Mouse (Mus musculus): Measurements from ENCODE around the gene Srrm2.

Gene Srrm2

DNA sequence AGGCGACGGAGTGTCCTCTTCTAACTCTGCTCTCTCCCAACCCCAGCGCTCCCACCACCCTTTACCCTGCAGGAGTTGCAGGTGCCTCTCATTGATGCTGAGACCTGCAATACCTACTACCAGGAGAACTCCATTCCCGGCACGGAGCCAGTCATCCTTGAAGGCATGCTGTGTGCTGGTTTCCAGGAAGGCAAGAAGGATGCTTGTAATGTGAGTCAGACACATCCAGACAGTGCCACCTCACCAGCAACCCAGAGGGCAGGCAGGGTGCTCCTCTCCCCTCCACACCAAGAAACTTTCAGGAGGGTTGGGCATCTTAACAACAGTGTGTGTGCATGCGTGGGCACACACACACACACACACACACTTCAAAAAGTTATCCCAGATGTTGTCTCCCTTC, 66.9 kb downstream of the Srrm2 start:
- DNase-seq (ENCODE audit: low spot score): no peak

- no peak for DNase-seq (ENCODE audit: low spot score)
These were observed 67.6 kb downstream of the Srrm2 start for GRCm38 (mm10) chr17:23857913-23858312.

DNA sequence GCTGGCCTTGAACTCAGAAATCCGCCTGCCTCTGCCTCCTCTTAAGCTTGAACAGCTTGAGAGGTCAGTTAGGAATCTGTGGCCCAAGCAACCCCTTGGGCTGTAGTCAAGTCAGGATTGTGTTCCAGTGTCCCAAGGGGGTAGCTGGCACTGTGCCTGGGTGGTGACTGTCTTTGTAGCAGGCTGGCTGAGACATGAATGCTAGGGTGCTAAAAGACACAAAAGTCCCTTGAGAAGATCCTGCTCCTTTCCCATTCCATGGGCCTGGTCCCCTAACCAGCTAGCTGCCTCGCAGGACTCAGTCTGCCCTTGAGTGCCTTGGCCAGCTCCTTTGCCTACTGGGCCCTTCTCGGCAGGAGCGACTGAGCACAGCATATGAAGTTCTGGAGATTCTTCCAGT, 72.6 kb downstream of the Srrm2 start:
- DNase-seq (ENCODE audit: low spot score): no peak

DNA sequence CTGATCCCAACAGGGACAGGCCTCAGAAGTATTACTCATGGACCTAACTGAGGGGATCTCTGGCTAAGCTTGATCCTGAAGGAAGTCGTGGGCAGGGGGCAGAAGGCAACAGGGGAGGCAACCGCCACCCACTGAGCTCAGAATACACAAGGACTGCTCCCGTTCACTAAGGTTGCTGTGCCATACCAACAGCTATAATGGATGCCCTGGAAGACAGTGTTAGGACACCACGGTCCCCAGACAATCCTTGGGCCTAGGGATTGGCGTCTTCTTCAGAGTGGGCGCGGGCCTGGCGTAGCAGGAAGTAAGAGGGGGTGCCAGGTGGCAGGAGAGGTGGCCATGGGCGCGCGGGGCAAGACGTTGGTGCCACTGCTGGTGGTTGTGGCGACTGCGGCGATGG, 77.4 kb downstream of the Srrm2 start, which contains the start of gene Prss21:
Prss21 (plus strand) TSS at position 301 of the 400 bp plus-strand sequence.
- DNase-seq (ENCODE audit: low spot score): no peak

DNA sequence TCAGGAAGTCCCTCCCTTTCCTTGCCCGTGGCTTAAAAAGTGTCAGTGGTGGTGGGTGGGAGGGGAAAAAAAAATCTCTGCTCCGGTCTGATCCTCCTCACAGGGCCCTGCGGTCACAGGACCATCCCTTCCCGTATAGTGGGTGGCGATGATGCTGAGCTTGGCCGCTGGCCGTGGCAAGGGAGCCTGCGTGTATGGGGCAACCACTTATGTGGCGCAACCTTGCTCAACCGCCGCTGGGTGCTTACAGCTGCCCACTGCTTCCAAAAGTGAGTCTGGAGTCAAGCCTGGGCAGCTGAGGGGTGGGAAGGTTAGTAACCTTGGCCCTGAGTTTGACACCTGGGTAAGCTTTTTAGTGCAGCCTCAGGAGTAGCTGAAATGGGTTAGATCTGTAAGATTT, 78.2 kb downstream of the Srrm2 start:
- DNase-seq (ENCODE audit: low spot score): no peak
